In the genomic region with DNA sequence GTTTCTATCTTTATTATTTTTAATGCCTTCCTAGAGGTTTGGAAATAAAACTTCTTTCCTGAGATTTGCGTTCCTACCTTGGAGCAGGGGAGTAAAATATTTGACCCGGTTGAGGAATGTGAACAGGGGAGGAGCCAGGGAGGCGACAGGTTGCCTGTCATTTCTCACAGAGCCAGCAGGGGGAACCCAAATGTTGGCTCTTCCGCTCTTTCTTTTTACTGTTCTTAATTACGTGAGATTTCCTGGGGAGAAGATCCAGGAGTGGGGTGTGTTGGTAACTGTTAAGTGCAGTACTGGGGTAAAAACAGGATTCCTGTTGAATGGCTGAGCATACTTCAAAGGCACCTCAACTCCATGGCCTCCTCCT, we compare ENCODE assay signal across 8 mouse cellular contexts. TPM values are rescaled to one million over a fixed set of nuclear protein-coding genes. Genes with fewer than 3 reads are reported as not detected.
A peak's percentile ranks its signal among the peaks of the same experiment; 100 is the strongest.
DNase-seq lines count a peak whose midpoint lies in the region; ATAC-seq and TF ChIP-seq lines count a peak whose summit lies in the region.

No protein-coding gene starts in this region.

- H3K9me3 ChIP-seq in liver, postnatal 0 days (ENCODE audit: low read length) = no peaks in the 10 kb centered on the region

- peak; percentile 28; the same call in 1 of the 2 replicates for ATAC-seq in liver, postnatal 0 days

- no peak for TF ChIP-seq POLR2A in brain, embryonic 14.5 days (IDR thresholded peaks at IDR 0.05; ENCODE audit: borderline replicate concordance, extremely low read depth, insufficient read depth, insufficient read length, poor library complexity, severe bottlenecking)

- peak overlapping the region; percentile 78 for H3K27ac ChIP-seq in liver, postnatal 0 days (ENCODE audit: low read depth)

- 13% methylated on average over 5 of the region's 5 CpGs for WGBS in liver, postnatal 0 days (ENCODE audit: insufficient replicate concordance)

- no peaks in the 10 kb centered on the region for H3K27me3 ChIP-seq in liver, postnatal 0 days (ENCODE audit: insufficient read depth, low read length)

- TF ChIP-seq EP300 in liver, postnatal 0 days (IDR thresholded peaks at IDR 0.05; ENCODE audit: low read depth) = no peak

- peaks cover 39% of the 10 kb centered on the region for H3K4me1 ChIP-seq in liver, postnatal 0 days (ENCODE audit: insufficient read depth)

- peak; percentile 46 for DNase-seq in gastrocnemius, adult 18-20 months (ENCODE audit: low spot score)
- no peak for DNase-seq in gastrocnemius, adult 8-10 months (ENCODE audit: low spot score in 2 of 2)
- DNase-seq in CD4-positive helper T cell, adult 2 months (ENCODE audit: low read depth, low spot score) = peak; percentile 61
- peak; percentile 48 for DNase-seq in brain, embryonic 14.5 days (ENCODE audit: low read depth)
- DNase-seq in induced T-regulatory cell, adult 2 months (ENCODE audit: low read depth) = peak; percentile 79
- peak; percentile 62 for DNase-seq in liver, postnatal 0 days
- peak; percentile 75 for DNase-seq in retina, embryonic 14.5 days (ENCODE audit: low spot score)
- no peak for DNase-seq in left cerebral cortex, adult 11 months (ENCODE audit: low spot score)

- TF ChIP-seq CTCF in brain, embryonic 14.5 days (IDR thresholded peaks at IDR 0.05; ENCODE audit: borderline replicate concordance, extremely low read depth, insufficient read depth, insufficient read length) = peak; percentile 79
- peak; percentile 79 for TF ChIP-seq CTCF in liver, postnatal 0 days (IDR thresholded peaks at IDR 0.05; ENCODE audit: low read depth)

- H3K4me2 ChIP-seq in liver, postnatal 0 days (ENCODE audit: low read depth, low read length) = no peak overlapping the region

- H3K36me3 ChIP-seq in liver, postnatal 0 days (replicated peaks; ENCODE audit: insufficient read depth, low read length) = peaks cover 36% of the 10 kb centered on the region

- H3K9ac ChIP-seq in liver, postnatal 0 days (replicated peaks) = no peak overlapping the region

- no peak overlapping the region for H3K4me3 ChIP-seq in liver, postnatal 0 days (ENCODE audit: low read depth, low read length)

RNA-seq across cellular contexts. Expression of gene Anxa9, which starts 10.9 kb away (rescaled TPM):
- total RNA-seq in gastrocnemius, adult 18-20 months (2021) = under 1 TPM in 1 of 2 experiments, not detected in 1; 0.17 TPM
- not detected for total RNA-seq in gastrocnemius, adult 8-10 months (2022)
- polyA plus RNA-seq in brain, embryonic 14.5 days (2012; rRNA removed) = 1.4 and 1.6 TPM in 2 replicates
- 1.2 TPM in 2 replicates for polyA plus RNA-seq in liver, postnatal 0 days (2015; fragmentation: Nextera tagmentation; extraction: Ambion mirVana)

RNA-seq across cellular contexts. Expression of gene Prune1, which starts 14.2 kb away (rescaled TPM):
- total RNA-seq in gastrocnemius, adult 18-20 months (2021) = 10 to 100 TPM; 51.3 to 56.0 TPM
- 10 to 100 TPM; 47.7 to 58.8 (median 53.5) TPM for total RNA-seq in gastrocnemius, adult 8-10 months (2022)
- 64.6 and 72.9 TPM in 2 replicates for polyA plus RNA-seq in brain, embryonic 14.5 days (2012; rRNA removed)
- polyA plus RNA-seq in liver, postnatal 0 days (2015; fragmentation: Nextera tagmentation; extraction: Ambion mirVana) = 10.6 and 10.7 TPM in 2 replicates

RNA-seq across cellular contexts. Expression of gene Mindy1, which starts 14.9 kb away (rescaled TPM):
- total RNA-seq in gastrocnemius, adult 18-20 months (2021) = 10 to 100 TPM; 29.7 to 30.6 TPM
- 10 to 100 TPM; 25.4 to 29.7 (median 27.8) TPM for total RNA-seq in gastrocnemius, adult 8-10 months (2022)
- 48.7 and 53.3 TPM in 2 replicates for polyA plus RNA-seq in brain, embryonic 14.5 days (2012; rRNA removed)
- polyA plus RNA-seq in liver, postnatal 0 days (2015; fragmentation: Nextera tagmentation; extraction: Ambion mirVana) = 41.4 and 42.8 TPM in 2 replicates

RNA-seq across cellular contexts. Expression of gene Cers2, which starts 18.5 kb away (rescaled TPM):
- 10 to 100 TPM; 14.7 to 22.1 TPM for total RNA-seq in gastrocnemius, adult 18-20 months (2021)
- total RNA-seq in gastrocnemius, adult 8-10 months (2022) = 10 to 100 TPM; 13.1 to 16.7 (median 15.3) TPM
- 89.6 and 100 TPM in 2 replicates for polyA plus RNA-seq in brain, embryonic 14.5 days (2012; rRNA removed)
- 124 and 125 TPM in 2 replicates for polyA plus RNA-seq in liver, postnatal 0 days (2015; fragmentation: Nextera tagmentation; extraction: Ambion mirVana)

RNA-seq across cellular contexts. Expression of gene Bnipl, which starts 45.1 kb away (rescaled TPM):
- total RNA-seq in gastrocnemius, adult 18-20 months (2021) = not detected
- total RNA-seq in gastrocnemius, adult 8-10 months (2022) = not detected
- 0.53 and 0.64 TPM in 2 replicates for polyA plus RNA-seq in brain, embryonic 14.5 days (2012; rRNA removed)
- polyA plus RNA-seq in liver, postnatal 0 days (2015; fragmentation: Nextera tagmentation; extraction: Ambion mirVana) = not detected in 2 replicates

Comparison
In these comparisons a context has a peak if more than half of its experiments do, and no peak if none do; other contexts are left out.
1. DNase-seq: peak in gastrocnemius, adult 18-20 months (single experiment), CD4-positive helper T cell, adult 2 months (single experiment), brain, embryonic 14.5 days (single experiment), induced T-regulatory cell, adult 2 months (single experiment), liver, postnatal 0 days (single experiment) and retina, embryonic 14.5 days (single experiment); none in gastrocnemius, adult 8-10 months (0 of 2) and left cerebral cortex, adult 11 months (single experiment).